Mouse (Mus musculus): Measurements from ENCODE around the gene Grid1.

Grid1 gene

GRCm38 (mm10) chr14:35502324-35502723 lies 682.4 kb downstream of the Grid1 start:
- no peak for DNase-seq

GRCm38 (mm10) chr14:35519402-35519801 lies 699.5 kb downstream of the Grid1 start:
- no peak for DNase-seq

GRCm38 (mm10) chr14:35538835-35539234 lies 718.9 kb downstream of the Grid1 start:
- DNase-seq, result no peak

- no peak for DNase-seq
Observed at GRCm38 (mm10) chr14:35541254-35541991, 721.5 kb downstream of the Grid1 start.

- DNase-seq, result no peak
Observed at GRCm38 (mm10) chr14:35541992-35542380, 722.1 kb downstream of the Grid1 start.

- no peak for DNase-seq
Observed at GRCm38 (mm10) chr14:35554288-35554687, 734.4 kb downstream of the Grid1 start.

GRCm38 (mm10) chr14:35561244-35561893 lies 741.5 kb downstream of the Grid1 start:
- no peak for DNase-seq

GRCm38 (mm10) chr14:35572991-35573502 lies 753.1 kb downstream of the Grid1 start:
- DNase-seq, result no peak

- DNase-seq, result no peak
Observed at GRCm38 (mm10) chr14:35574489-35574888, 754.6 kb downstream of the Grid1 start.

- no peak for DNase-seq
Observed at GRCm38 (mm10) chr14:35575285-35575684, 755.4 kb downstream of the Grid1 start.

- DNase-seq, result no peak
Observed at GRCm38 (mm10) chr14:35625749-35626148, 805.8 kb downstream of the Grid1 start.

Data from kidney, adult 8-10 months (tissue).